Mouse (Mus musculus) neutrophil, adult 5-6 weeks (primary cell): ENCODE measurements around the gene Ppil1. TPM values are rescaled to one million over a fixed set of nuclear protein-coding genes. Genes with fewer than 3 reads are reported as not detected.

Experiments used
- ATAC-seq: fragments of 151-379, 151-347 bp; 2 replicates; pipeline ENCODE4 v1.8.0; 2017; ENCODE audit warnings: mild to moderate bottlenecking, moderate TSS enrichment; ENCODE audit not compliant: insufficient number of reproducible peaks, poor library complexity, low FRiP score, severe bottlenecking; ENCODE audit errors: extremely low read depth
- total RNA-seq: library from RNA; stranded (forward); fragments of 200-1000 nt; gene quantifications from 2 replicates; pipeline ENCODE4 v1.2.3, GENCODE M21; 2017

Gene Ppil1
- 23.1 and 25.7 TPM in 2 replicates for total RNA-seq

- ATAC-seq: peak; percentile 52
Measured at GRCm38 (mm10) chr17:29263840-29264633, at the start of gene Ppil1. Gene Ppil1 (minus strand): TSS chr17:29264186.

- no peak for ATAC-seq
Measured at GRCm38 (mm10) chr17:29313300-29313699, 49.3 kb upstream of the Ppil1 start.

- no peak for ATAC-seq
Measured at GRCm38 (mm10) chr17:29312082-29312481, 48.1 kb upstream of the Ppil1 start.

- ATAC-seq: no peak
Measured at GRCm38 (mm10) chr17:29311602-29312001, 47.6 kb upstream of the Ppil1 start.

- ATAC-seq: no peak
Measured at GRCm38 (mm10) chr17:29310056-29310623, 46.2 kb upstream of the Ppil1 start.

GRCm38 (mm10) chr17:29305871-29306270 is 41.9 kb upstream of the Ppil1 start:
- ATAC-seq: 0 out of 2 replicates have a peak, but pooled peaks have one; percentile 14

GRCm38 (mm10) chr17:29305058-29305806 is 41.2 kb upstream of the Ppil1 start:
- ATAC-seq: no peak

GRCm38 (mm10) chr17:29304376-29305057 is 40.5 kb upstream of the Ppil1 start:
- ATAC-seq: peak; percentile 36; the same call in 1 of the 2 replicates

GRCm38 (mm10) chr17:29303856-29304255 is 39.9 kb upstream of the Ppil1 start:
- no peak for ATAC-seq

GRCm38 (mm10) chr17:29303087-29303486 is 39.1 kb upstream of the Ppil1 start:
- ATAC-seq: peak; percentile 50; the same call in 1 of the 2 replicates

GRCm38 (mm10) chr17:29302149-29302548 is 38.2 kb upstream of the Ppil1 start:
- no peak for ATAC-seq

- ATAC-seq: no peak
Measured at GRCm38 (mm10) chr17:29301421-29301820, 37.4 kb upstream of the Ppil1 start.

- ATAC-seq: no peak
Measured at GRCm38 (mm10) chr17:29300926-29301325, 36.9 kb upstream of the Ppil1 start.

GRCm38 (mm10) chr17:29299282-29299681 is 35.3 kb upstream of the Ppil1 start:
- no peak for ATAC-seq

GRCm38 (mm10) chr17:29297813-29298212 is 33.8 kb upstream of the Ppil1 start:
- 0 out of 2 replicates have a peak, but pooled peaks have one; percentile 14 for ATAC-seq

GRCm38 (mm10) chr17:29297321-29297720 is 33.3 kb upstream of the Ppil1 start:
- no peak for ATAC-seq

GRCm38 (mm10) chr17:29295835-29296234 is 31.8 kb upstream of the Ppil1 start:
- no peak for ATAC-seq

GRCm38 (mm10) chr17:29293807-29294605 is 30.0 kb upstream of the Ppil1 start:
- no peak for ATAC-seq
